8 mouse cellular contexts compared by ENCODE assay signal in the genomic region with DNA sequence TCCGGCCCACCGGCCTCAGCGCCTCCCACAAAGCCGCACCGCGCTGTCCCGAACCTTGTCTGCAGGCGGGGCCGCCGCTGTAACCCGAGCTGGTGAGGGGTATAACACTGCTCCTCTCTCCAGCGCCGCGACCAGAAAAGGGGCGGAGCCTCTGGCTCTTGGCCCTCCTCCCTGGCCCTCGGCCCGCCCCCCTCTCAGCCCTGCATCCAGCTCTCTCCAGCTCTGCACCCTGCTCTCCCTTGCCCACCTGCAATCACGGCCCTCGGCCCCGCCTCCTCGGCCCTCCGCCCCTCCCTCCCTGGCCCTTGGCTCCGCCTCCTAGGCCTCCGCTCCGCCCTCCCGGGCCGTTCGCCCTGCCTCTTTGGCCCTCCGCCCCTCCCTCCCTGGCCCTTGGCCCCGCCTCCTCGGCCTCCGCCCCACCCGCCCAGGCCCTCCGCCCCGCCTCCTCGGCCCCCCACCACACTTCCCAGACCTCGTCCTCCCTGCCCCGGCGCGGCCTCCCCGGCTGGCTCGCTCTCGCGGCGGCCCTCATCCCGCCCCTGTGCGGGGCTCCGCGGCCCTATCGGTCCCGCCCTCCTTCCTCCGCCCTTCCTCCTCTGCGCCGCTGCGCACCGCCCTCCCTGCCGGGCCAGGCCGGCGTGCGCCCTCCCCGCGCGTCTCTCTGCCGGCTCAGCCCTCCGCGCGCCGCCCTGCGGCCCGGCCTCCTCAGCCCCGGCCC. TPM values are rescaled to one million over a fixed set of nuclear protein-coding genes. Genes with fewer than 3 reads are reported as not detected.
A peak's percentile ranks its signal among the peaks of the same experiment; 100 is the strongest.
DNase-seq lines count a peak whose midpoint lies in the region; ATAC-seq and TF ChIP-seq lines count a peak whose summit lies in the region.

TSS of gene Rassf8 (plus strand) at position 617 of the 718 bp plus-strand sequence.

- TF ChIP-seq CTCF in bone marrow, adult 2 months (IDR thresholded peaks at IDR 0.05; ENCODE audit: control insufficient read depth, insufficient read depth, low read length), result no peak

- no peaks in the 10 kb centered on the region for H3K27me3 ChIP-seq in embryonic facial prominence, embryonic 14.5 days (replicated peaks; ENCODE audit: control insufficient read depth, insufficient read depth, low read length)
- H3K27me3 ChIP-seq in heart, embryonic 10.5 days (ENCODE audit: insufficient read depth, poor library complexity, severe bottlenecking), result no peaks in the 10 kb centered on the region
- H3K27me3 ChIP-seq in kidney, embryonic 14.5 days (ENCODE audit: control insufficient read depth, insufficient read depth, low read length), result no peaks in the 10 kb centered on the region

- peak within 1 kb of the TSS; percentile 67 for H3K4me2 ChIP-seq in embryonic facial prominence, embryonic 14.5 days (ENCODE audit: low read depth, low read length)
- peak within 1 kb of the TSS; percentile 72 for H3K4me2 ChIP-seq in kidney, embryonic 14.5 days (replicated peaks; ENCODE audit: low read depth, low read length)

- peak; percentile 18; the same call in 1 of the 2 replicates for TF ChIP-seq POLR2A in bone marrow, adult 2 months (IDR thresholded peaks at IDR 0.05; ENCODE audit: borderline replicate concordance, control insufficient read depth, low read depth, low read length)

- H3K4me1 ChIP-seq in bone marrow, adult 2 months (ENCODE audit: control insufficient read depth, insufficient read depth, low read length), result no peaks in the 10 kb centered on the region; the same call in 1 of the 2 replicates
- H3K4me1 ChIP-seq in embryonic facial prominence, embryonic 14.5 days (ENCODE audit: control insufficient read depth, insufficient read depth, low read length), result peaks cover 16% of the 10 kb centered on the region
- peaks cover 36% of the 10 kb centered on the region for H3K4me1 ChIP-seq in heart, embryonic 10.5 days
- H3K4me1 ChIP-seq in kidney, embryonic 14.5 days (ENCODE audit: control insufficient read depth, insufficient read depth, low read length), result no peaks in the 10 kb centered on the region

- H3K9ac ChIP-seq in embryonic facial prominence, embryonic 14.5 days (ENCODE audit: low read depth, low read length), result peak within 1 kb of the TSS; percentile 88
- H3K9ac ChIP-seq in kidney, embryonic 14.5 days (ENCODE audit: low read depth, low read length), result peak within 1 kb of the TSS; percentile 90

- peak; percentile 98 for ATAC-seq in embryonic facial prominence, embryonic 14.5 days (ENCODE audit: low read depth)
- ATAC-seq in kidney, embryonic 14.5 days (ENCODE audit: low FRiP score, low TSS enrichment), result peak; percentile 96

- peak within 1 kb of the TSS; percentile 67 for H3K4me3 ChIP-seq in bone marrow, adult 2 months (replicated peaks; ENCODE audit: control insufficient read depth, low read depth, low read length)
- H3K4me3 ChIP-seq in embryonic facial prominence, embryonic 14.5 days (ENCODE audit: low read depth, low read length), result peak within 1 kb of the TSS; percentile 79
- peak within 1 kb of the TSS; percentile 85 for H3K4me3 ChIP-seq in heart, embryonic 10.5 days
- H3K4me3 ChIP-seq in kidney, embryonic 14.5 days (ENCODE audit: low read length), result peak within 1 kb of the TSS; percentile 79

- no peaks in the 10 kb centered on the region for H3K9me3 ChIP-seq in embryonic facial prominence, embryonic 14.5 days (ENCODE audit: control insufficient read depth, low read length)
- no peaks in the 10 kb centered on the region for H3K9me3 ChIP-seq in heart, embryonic 10.5 days
- H3K9me3 ChIP-seq in kidney, embryonic 14.5 days (ENCODE audit: control insufficient read depth, low read length), result no peaks in the 10 kb centered on the region

- under 1% methylated on average over 56 of the region's 71 CpGs for WGBS in bone marrow, adult 2 months
- WGBS in embryonic facial prominence, embryonic 14.5 days, result 1% methylated on average over 51 of the region's 71 CpGs
- 1% methylated on average over 58 of the region's 71 CpGs for WGBS in heart, embryonic 10.5 days
- WGBS in kidney, embryonic 14.5 days, result 2% methylated on average over 51 of the region's 71 CpGs

- peaks cover 8% of the 10 kb centered on the region for H3K36me3 ChIP-seq in embryonic facial prominence, embryonic 14.5 days (ENCODE audit: control insufficient read depth, insufficient read depth, low read length)
- peaks cover 15% of the 10 kb centered on the region; the same call in 1 of the 2 replicates for H3K36me3 ChIP-seq in heart, embryonic 10.5 days
- H3K36me3 ChIP-seq in kidney, embryonic 14.5 days (ENCODE audit: control insufficient read depth, insufficient read depth, low read length), result no peaks in the 10 kb centered on the region; the same call in 1 of the 2 replicates

- DNase-seq in 3134 (ENCODE audit: extremely low read depth, insufficient read length, low spot score) (peak; percentile 88), liver (peak; percentile 83)
- peak; percentile 95 for DNase-seq in embryonic facial prominence, embryonic 14.5 days (ENCODE audit: low spot score)
- peak; percentile 97 for DNase-seq in heart, embryonic 10.5 days (ENCODE audit: low spot score)
- DNase-seq in monocyte, adult 2 months (ENCODE audit: low read depth in 1 of 2, low spot score in 2 of 2), result peak; percentile 52 to 75
- DNase-seq in spleen, postnatal 14 days (ENCODE audit: low spot score in 2 of 2), result peak; percentile 47 to 57

- H3K27ac ChIP-seq in bone marrow, adult 2 months (ENCODE audit: control insufficient read depth, insufficient read depth, low read depth, low read length, poor library complexity), result peak within 1 kb of the TSS; percentile 42; the same call in 1 of the 2 replicates
- H3K27ac ChIP-seq in embryonic facial prominence, embryonic 14.5 days (replicated peaks; ENCODE audit: low read depth, low read length), result peak within 1 kb of the TSS; percentile 86
- H3K27ac ChIP-seq in heart, embryonic 10.5 days, result peak within 1 kb of the TSS; percentile 97
- H3K27ac ChIP-seq in kidney, embryonic 14.5 days (ENCODE audit: low read depth, low read length), result peak within 1 kb of the TSS; percentile 91

RNA-seq across cellular contexts. Expression of gene Rassf8, which starts in this region (rescaled TPM):
- 3.0 and 3.5 TPM in 2 replicates for polyA plus RNA-seq in bone marrow, adult 2 months (2011; ENCODE audit: insufficient read depth, insufficient read length, low replicate concordance, missing spikeins)
- 13.9 and 16.6 TPM in 2 replicates for polyA plus RNA-seq in embryonic facial prominence, embryonic 14.5 days (2014; fragmentation: Nextera tagmentation; extraction: Ambion mirVana)
- 7.2 and 8.6 TPM in 2 replicates for polyA plus RNA-seq in heart, embryonic 10.5 days (2016; fragmentation: Nextera tagmentation; extraction: Ambion mirVana)
- polyA plus RNA-seq in kidney, embryonic 14.5 days (2014; fragmentation: Nextera tagmentation; extraction: Ambion mirVana), result 11.5 TPM in 2 replicates

Comparison
In these comparisons a context has a peak if more than half of its experiments do, and no peak if none do; other contexts are left out.
1. Peak in every context shown above with its lines: DNase-seq, ATAC-seq, H3K4me3 ChIP-seq and H3K27ac ChIP-seq.
2. H3K27ac ChIP-seq: peak in every context shown above with its lines; median percentile 97 in heart, embryonic 10.5 days; 91 in kidney, embryonic 14.5 days; 86 in embryonic facial prominence, embryonic 14.5 days; 42 in bone marrow, adult 2 months.